In the genomic region with DNA sequence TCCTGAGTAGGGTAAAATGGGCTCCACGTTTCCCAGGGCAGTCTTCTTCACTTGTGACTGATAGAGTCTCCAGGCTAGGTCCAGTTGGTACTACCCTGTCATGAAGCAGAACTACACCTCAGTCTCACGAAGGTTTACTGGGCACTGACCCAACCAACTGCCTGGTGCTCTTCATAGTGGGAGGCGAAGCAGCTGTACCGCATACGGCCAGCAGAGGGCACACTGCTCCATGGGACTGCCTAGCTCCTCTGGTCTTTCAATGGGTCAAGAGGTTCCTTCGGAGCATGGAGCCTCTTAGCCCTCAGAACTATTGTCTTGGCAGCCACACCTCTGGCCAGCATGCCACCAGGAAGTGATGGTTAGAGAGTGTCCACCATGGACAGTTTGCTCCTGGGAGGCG, we compare ENCODE assay signal across 10 mouse cellular contexts. TPM values are rescaled to one million over a fixed set of nuclear protein-coding genes. Genes with fewer than 3 reads are reported as not detected.
A peak's percentile ranks its signal among the peaks of the same experiment; 100 is the strongest.
DNase-seq lines count a peak whose midpoint lies in the region; ATAC-seq and TF ChIP-seq lines count a peak whose summit lies in the region.
"Had no signal": no experiment of that assay in that cellular context is flagged by ENCODE, and none has a peak within 500 bp of the region (broad histone marks: within the 10 kb centered on the region; RNA-seq: fewer than 3 reads in every experiment).

No protein-coding gene starts in this region.

- H3K4me1 ChIP-seq in intestine, embryonic 14.5 days (replicated peaks; ENCODE audit: control insufficient read depth, insufficient read depth, low read length), result no peaks in the 10 kb centered on the region; the same call in 1 of the 2 replicates
- H3K4me1 ChIP-seq in intestine, embryonic 15.5 days (replicated peaks), result peaks cover 19% of the 10 kb centered on the region
- H3K4me1 ChIP-seq in kidney, adult 2 months (ENCODE audit: control insufficient read depth, insufficient read depth, low read length), result peaks cover 3% of the 10 kb centered on the region; the same call in 1 of the 2 replicates
- H3K4me1 ChIP-seq in midbrain, postnatal 0 days (ENCODE audit: insufficient read depth, low read length), result no peaks in the 10 kb centered on the region
- no peaks in the 10 kb centered on the region for H3K4me1 ChIP-seq in spleen, adult 2 months (ENCODE audit: control insufficient read depth, insufficient read depth, insufficient read length)
- H3K4me1 ChIP-seq: neural tube, embryonic 12.5 days had no signal

- H3K9ac ChIP-seq in intestine, embryonic 14.5 days (ENCODE audit: low read length), result no peak overlapping the region
- H3K9ac ChIP-seq in intestine, embryonic 15.5 days, result no peak overlapping the region
- no peak overlapping the region for H3K9ac ChIP-seq in midbrain, postnatal 0 days (replicated peaks; ENCODE audit: low read length, poor library complexity, severe bottlenecking)
- H3K9ac ChIP-seq: neural tube, embryonic 12.5 days had no signal

- H3K36me3 ChIP-seq in intestine, embryonic 14.5 days (ENCODE audit: control insufficient read depth, insufficient read depth, low read length), result no peaks in the 10 kb centered on the region
- H3K36me3 ChIP-seq in intestine, embryonic 15.5 days, result no peaks in the 10 kb centered on the region
- H3K36me3 ChIP-seq in kidney, adult 2 months (ENCODE audit: control insufficient read depth, insufficient read depth, low read length), result no peaks in the 10 kb centered on the region
- no peaks in the 10 kb centered on the region for H3K36me3 ChIP-seq in midbrain, postnatal 0 days (ENCODE audit: insufficient read depth, low read length)
- H3K36me3 ChIP-seq in spleen, adult 2 months (ENCODE audit: control insufficient read depth, insufficient read depth, low read length), result no peaks in the 10 kb centered on the region
- H3K36me3 ChIP-seq: neural tube, embryonic 12.5 days had no signal

- no peak overlapping the region for H3K4me2 ChIP-seq in intestine, embryonic 14.5 days (ENCODE audit: low read length)
- no peak overlapping the region for H3K4me2 ChIP-seq in intestine, embryonic 15.5 days (replicated peaks)
- no peak overlapping the region for H3K4me2 ChIP-seq in midbrain, postnatal 0 days (ENCODE audit: low read depth, low read length, poor library complexity, severe bottlenecking)
- H3K4me2 ChIP-seq: neural tube, embryonic 12.5 days had no signal

- no peak; the same call in 1 of the 2 replicates for TF ChIP-seq CTCF in gastrocnemius, adult 2 months (IDR thresholded peaks at IDR 0.05)
- peak; percentile 99; the same call in 1 of the 2 replicates for TF ChIP-seq CTCF in kidney, adult 2 months (conservative IDR thresholded peaks at IDR 0.05; ENCODE audit: insufficient read depth, insufficient read length, low read depth, low read length)
- TF ChIP-seq CTCF in midbrain, postnatal 0 days (IDR thresholded peaks at IDR 0.05), result peak; percentile 99
- peak; percentile 95 for TF ChIP-seq CTCF in spleen, adult 2 months (IDR thresholded peaks at IDR 0.05; ENCODE audit: extremely low read depth, insufficient read depth, insufficient read length, insufficient replicate concordance)

- H3K9me3 ChIP-seq in intestine, embryonic 14.5 days (ENCODE audit: control insufficient read depth, low read length), result no peaks in the 10 kb centered on the region
- H3K9me3 ChIP-seq in intestine, embryonic 15.5 days, result no peaks in the 10 kb centered on the region
- no peaks in the 10 kb centered on the region for H3K9me3 ChIP-seq in midbrain, postnatal 0 days (ENCODE audit: low read length)
- H3K9me3 ChIP-seq: neural tube, embryonic 12.5 days had no signal

- 15% methylated on average over 7 of the region's 7 CpGs for WGBS in intestine, embryonic 14.5 days
- 12% methylated on average over 7 of the region's 7 CpGs for WGBS in intestine, embryonic 15.5 days
- WGBS in kidney, adult 2 months, result 17% methylated on average over 7 of the region's 7 CpGs
- 11% methylated on average over 7 of the region's 7 CpGs for WGBS in midbrain, postnatal 0 days
- 13% methylated on average over 7 of the region's 7 CpGs for WGBS in spleen, adult 2 months

- TF ChIP-seq POLR2A in kidney, adult 2 months (IDR thresholded peaks at IDR 0.05; ENCODE audit: low read depth, low read length), result no peak
- no peak for TF ChIP-seq POLR2A in spleen, adult 2 months (IDR thresholded peaks at IDR 0.05; ENCODE audit: low read depth, low read length)

- ATAC-seq in intestine, embryonic 14.5 days (replicated peaks; ENCODE audit: low FRiP score, low TSS enrichment, low read depth), result no peak; the same call in 1 of the 2 replicates
- ATAC-seq in intestine, embryonic 15.5 days, result no peak
- no peak for ATAC-seq in midbrain, postnatal 0 days (ENCODE audit: low FRiP score)
- ATAC-seq: Patski had no signal

- peak; percentile 95 for DNase-seq in intestine, embryonic 14.5 days (ENCODE audit: low spot score)
- peak; percentile 80 to 88 for DNase-seq in cerebellum, postnatal 4 days (ENCODE audit: low spot score in 2 of 2)
- DNase-seq in gastrocnemius, adult 2 months, result peak; percentile 90
- peak; percentile 93 for DNase-seq in kidney, adult 2 months
- DNase-seq in left cerebral cortex, postnatal 4 days, result peak; percentile 86
- DNase-seq in midbrain, postnatal 0 days (ENCODE audit: low spot score), result peak; percentile 85
- DNase-seq in spleen, adult 2 months (ENCODE audit: low read depth in 1 of 2, low spot score in 2 of 2), result peak in 1 of 2 experiments; percentile 71

- H3K27ac ChIP-seq in intestine, embryonic 14.5 days (ENCODE audit: low read depth), result no peak overlapping the region
- no peak overlapping the region for H3K27ac ChIP-seq in intestine, embryonic 15.5 days
- H3K27ac ChIP-seq in gastrocnemius, adult 2 months, result no peak overlapping the region
- no peak overlapping the region for H3K27ac ChIP-seq in kidney, adult 2 months (ENCODE audit: insufficient read depth, low read depth, low read length)
- no peak overlapping the region for H3K27ac ChIP-seq in midbrain, postnatal 0 days (ENCODE audit: low read depth, low read length)
- no peak overlapping the region for H3K27ac ChIP-seq in spleen, adult 2 months (ENCODE audit: insufficient read depth, low read length)
- H3K27ac ChIP-seq: neural tube, embryonic 12.5 days had no signal

- intact Hi-C loops in gastrocnemius, adult 2 months (cut with DNase I), result loop anchor here (1.0 to 10.0 kb wide), 3 partner anchors 27 to 430 kb away; no protein-coding TSS in a partner anchor
- intact Hi-C loops in left cerebral cortex, postnatal 4 days (cut with DNase I), result loop anchor here (10.0 kb wide), 1 partner anchor 431 kb away; no protein-coding TSS in a partner anchor

- no peak overlapping the region for H3K4me3 ChIP-seq in intestine, embryonic 14.5 days (ENCODE audit: low read depth, low read length)
- no peak overlapping the region for H3K4me3 ChIP-seq in intestine, embryonic 15.5 days (replicated peaks)
- no peak overlapping the region for H3K4me3 ChIP-seq in gastrocnemius, adult 2 months
- H3K4me3 ChIP-seq in kidney, adult 2 months (ENCODE audit: insufficient read depth, low read depth, low read length), result no peak overlapping the region
- H3K4me3 ChIP-seq in midbrain, postnatal 0 days (ENCODE audit: low read depth, low read length), result no peak overlapping the region
- no peak overlapping the region for H3K4me3 ChIP-seq in spleen, adult 2 months (ENCODE audit: extremely low read depth, insufficient read depth, insufficient read length)
- H3K4me3 ChIP-seq: neural tube, embryonic 12.5 days had no signal

- H3K27me3 ChIP-seq in intestine, embryonic 14.5 days (replicated peaks; ENCODE audit: control insufficient read depth, insufficient read depth, low read length), result no peaks in the 10 kb centered on the region
- no peaks in the 10 kb centered on the region for H3K27me3 ChIP-seq in intestine, embryonic 15.5 days (replicated peaks)
- no peaks in the 10 kb centered on the region for H3K27me3 ChIP-seq in kidney, adult 2 months (replicated peaks; ENCODE audit: control insufficient read depth, insufficient read depth, low read length)
- H3K27me3 ChIP-seq in midbrain, postnatal 0 days (ENCODE audit: insufficient read depth, low read length), result no peaks in the 10 kb centered on the region
- no peaks in the 10 kb centered on the region for H3K27me3 ChIP-seq in spleen, adult 2 months (ENCODE audit: control insufficient read depth, insufficient read depth, low read length)

RNA-seq across cellular contexts. Expression of a gene that starts 7.2 kb away (rescaled TPM):
- 16.6 and 16.9 TPM in 2 replicates for polyA plus RNA-seq in intestine, embryonic 14.5 days (2014; fragmentation: Nextera tagmentation; extraction: Ambion mirVana)
- 26.8 and 31.8 TPM in 2 replicates for polyA plus RNA-seq in intestine, embryonic 15.5 days (2015; fragmentation: Nextera tagmentation; extraction: Ambion mirVana)
- total RNA-seq in gastrocnemius, adult 2 months (2021), result not detected
- polyA plus RNA-seq in kidney, adult 2 months (2012; rRNA removed), result 39.2 and 52.5 TPM in 2 replicates
- 1 to 10 TPM; 1.2 to 1.4 TPM for total RNA-seq in left cerebral cortex, postnatal 4 days (2021)
- 3.6 and 5.2 TPM in 2 replicates for total RNA-seq in midbrain, postnatal 0 days (2014; rRNA removed)
- 2.3 and 2.5 TPM in 2 replicates for polyA plus RNA-seq in midbrain, postnatal 0 days (2015; fragmentation: Nextera tagmentation; extraction: Ambion mirVana)
- 0.08 and 0.54 TPM in 2 replicates for polyA plus RNA-seq in spleen, adult 2 months (2012; rRNA removed)

RNA-seq across cellular contexts. Expression of a gene that starts 32.3 kb away (rescaled TPM):
- polyA plus RNA-seq in intestine, embryonic 14.5 days (2014; fragmentation: Nextera tagmentation; extraction: Ambion mirVana), result 2.6 and 3.6 TPM in 2 replicates
- polyA plus RNA-seq in intestine, embryonic 15.5 days (2015; fragmentation: Nextera tagmentation; extraction: Ambion mirVana), result 2.9 and 3.0 TPM in 2 replicates
- 1 to 10 TPM; 3.6 to 3.7 TPM for total RNA-seq in gastrocnemius, adult 2 months (2021)
- polyA plus RNA-seq in kidney, adult 2 months (2012; rRNA removed), result 3.8 and 4.2 TPM in 2 replicates
- 10 to 100 TPM; 23.0 to 24.6 TPM for total RNA-seq in left cerebral cortex, postnatal 4 days (2021)
- total RNA-seq in midbrain, postnatal 0 days (2014; rRNA removed), result 24.1 and 26.5 TPM in 2 replicates
- 1.9 and 2.4 TPM in 2 replicates for polyA plus RNA-seq in midbrain, postnatal 0 days (2015; fragmentation: Nextera tagmentation; extraction: Ambion mirVana)
- 1.8 and 2.1 TPM in 2 replicates for polyA plus RNA-seq in spleen, adult 2 months (2012; rRNA removed)
